Mouse (Mus musculus) heart, adult 11 months (tissue): Measurements from ENCODE around the gene Hmgcl.
"Not testable (repeated sequence)": the region's sequence is repeated elsewhere in the genome, so short reads cannot be mapped to it uniquely, and the experiment has no call there.

Experiments used
- DNase-seq: peaks from one replicate; pipeline ENCODE4 v3.0.0; 2022

Hmgcl gene

GRCm38 (mm10) chr4:135962946-135963345, 16.7 kb downstream of the Hmgcl start:
- DNase-seq: no peak

GRCm38 (mm10) chr4:135963457-135964193, 17.4 kb downstream of the Hmgcl start, which contains the start of gene Gale:
Gale (plus strand) TSS chr4:135963727.
- peak; percentile 100 for DNase-seq

- peak; percentile 98 for DNase-seq
These were observed 18.2 kb downstream of the Hmgcl start for GRCm38 (mm10) chr4:135964426-135964825.

- peak; percentile 91 for DNase-seq
These were observed 18.9 kb downstream of the Hmgcl start for GRCm38 (mm10) chr4:135965113-135965512.

GRCm38 (mm10) chr4:135966283-135966682, 20.0 kb downstream of the Hmgcl start:
- DNase-seq: peak; percentile 92

DNA sequence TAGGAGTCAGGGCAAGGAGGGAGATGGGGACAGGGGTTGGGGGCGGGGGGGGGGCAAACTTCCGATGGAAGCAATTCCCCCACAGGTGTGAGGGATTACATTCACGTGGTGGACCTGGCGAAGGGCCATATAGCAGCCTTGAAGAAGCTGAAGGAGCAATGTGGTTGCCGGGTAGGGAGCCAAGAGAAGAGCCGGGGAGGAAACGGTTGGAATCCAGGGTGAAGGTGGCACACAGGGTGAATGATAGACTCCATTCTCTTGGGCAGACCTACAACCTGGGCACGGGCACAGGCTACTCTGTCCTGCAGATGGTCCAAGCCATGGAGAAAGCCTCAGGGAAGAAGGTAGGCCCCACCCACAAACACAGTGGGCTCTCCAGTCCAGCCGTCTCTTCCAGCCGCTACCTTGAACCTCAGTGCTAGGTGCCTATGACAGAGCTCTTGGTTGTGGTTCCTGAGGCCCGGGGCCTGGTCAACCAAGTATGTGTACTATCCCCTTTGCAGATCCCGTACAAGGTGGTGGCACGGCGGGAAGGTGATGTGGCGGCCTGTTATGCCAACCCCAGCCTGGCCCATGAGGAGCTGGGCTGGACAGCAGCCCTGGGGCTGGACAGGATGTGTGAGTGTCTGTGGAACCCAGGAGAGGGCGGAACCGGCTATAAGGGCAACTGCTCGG, 21.0 kb downstream of the Hmgcl start:
- DNase-seq: peak; percentile 94

DNA sequence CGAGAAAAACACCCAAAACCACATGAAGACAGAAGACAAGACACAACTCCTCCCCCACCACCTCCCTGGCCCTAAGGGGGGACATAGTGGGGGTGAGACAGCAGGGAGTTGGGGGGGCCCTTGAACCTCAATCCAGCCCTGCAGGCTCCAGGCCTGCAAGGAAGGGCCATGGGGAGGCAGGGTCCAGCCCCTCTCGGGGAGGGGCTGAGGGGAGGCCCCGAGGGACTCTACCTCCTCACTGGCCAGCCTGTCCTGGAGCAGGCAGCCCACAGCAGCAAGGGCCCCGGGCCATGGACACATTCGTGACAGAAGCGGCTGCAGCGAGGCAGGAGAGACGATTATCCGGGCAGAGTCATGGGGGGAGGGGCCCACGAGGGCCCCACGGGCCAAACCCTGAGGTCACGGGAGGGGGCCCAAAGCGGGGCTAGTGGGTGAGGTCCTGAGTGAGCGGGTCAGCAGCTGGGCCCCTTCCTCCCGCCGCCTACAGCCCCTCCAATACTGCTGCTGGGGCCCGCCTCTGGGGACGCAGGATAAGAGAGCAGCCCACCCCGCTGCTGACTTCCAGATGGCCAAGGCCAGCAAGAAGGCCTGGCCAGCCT, 22.1 kb downstream of the Hmgcl start:
- peak; percentile 93 for DNase-seq

GRCm38 (mm10) chr4:135969070-135969750, 23.0 kb downstream of the Hmgcl start:
- DNase-seq: peak; percentile 92

GRCm38 (mm10) chr4:135970585-135970984, 24.3 kb downstream of the Hmgcl start:
- peak; percentile 92 for DNase-seq

- DNase-seq: no peak
These were observed 25.7 kb downstream of the Hmgcl start for GRCm38 (mm10) chr4:135971805-135972555.

GRCm38 (mm10) chr4:135972556-135972906, 26.3 kb downstream of the Hmgcl start, which contains the start of gene Lypla2:
Lypla2 (minus strand) TSS chr4:135972626.
- DNase-seq: peak; percentile 99

GRCm38 (mm10) chr4:135972911-135973811, 26.9 kb downstream of the Hmgcl start:
- peak; percentile 95 for DNase-seq

- DNase-seq: peak; percentile 89
These were observed 29.9 kb downstream of the Hmgcl start for GRCm38 (mm10) chr4:135976146-135976545.

- not testable (repeated sequence) for DNase-seq
These were observed 34.0 kb downstream of the Hmgcl start for GRCm38 (mm10) chr4:135980223-135980622.

GRCm38 (mm10) chr4:135981524-135982063, 35.3 kb downstream of the Hmgcl start:
- DNase-seq: no peak

GRCm38 (mm10) chr4:135984556-135984955, 38.3 kb downstream of the Hmgcl start:
- DNase-seq: no peak

GRCm38 (mm10) chr4:135985193-135985592, 38.9 kb downstream of the Hmgcl start:
- DNase-seq: no peak

- DNase-seq: no peak
These were observed 39.5 kb downstream of the Hmgcl start for GRCm38 (mm10) chr4:135985769-135986168.

- DNase-seq: no peak
These were observed 40.2 kb downstream of the Hmgcl start for GRCm38 (mm10) chr4:135986301-135986942.

- peak; percentile 99 for DNase-seq
These were observed 40.9 kb downstream of the Hmgcl start, which contains the start of gene Pithd1 for GRCm38 (mm10) chr4:135986943-135987710. Pithd1 (minus strand) TSS chr4:135987264.
